Mouse (Mus musculus) ES-E14 (cell line): ENCODE results near the gene Invs.

Source experiments
- CHD2 ChIP-seq: IDR thresholded peaks from 2 replicates; pipeline ENCODE4 v1.6.1; 2014; ENCODE audit warnings: mild to moderate bottlenecking, low read depth, low read length, inconsistent platforms
- HCFC1 ChIP-seq: IDR thresholded peaks from 2 replicates; pipeline ENCODE4 v1.6.1; 2012; ENCODE audit warnings: low read length, inconsistent platforms, borderline replicate concordance; ENCODE audit not compliant: insufficient read depth
- MAFK ChIP-seq: IDR thresholded peaks from 2 replicates; pipeline ENCODE4 v1.6.1; 2014; ENCODE audit warnings: mild to moderate bottlenecking, low read depth, low read length, inconsistent platforms; ENCODE audit not compliant: insufficient read depth
- ZC3H11A ChIP-seq: IDR thresholded peaks from 2 replicates; pipeline ENCODE4 v1.6.1; 2012; ENCODE audit warnings: low read depth, mild to moderate bottlenecking, inconsistent platforms, low read length, borderline replicate concordance
- ZNF384 ChIP-seq: IDR thresholded peaks from 2 replicates; pipeline ENCODE4 v1.6.1; 2012; ENCODE audit warnings: low read depth, low read length, inconsistent platforms

GRCm38 (mm10) chr4:48407350-48408039 is 127.9 kb downstream of the Invs start:
- TF ChIP-seq HCFC1, result no peak
- TF ChIP-seq ZC3H11A, result peak; percentile 95
- no peak for TF ChIP-seq MAFK
- TF ChIP-seq ZNF384, result no peak
- TF ChIP-seq CHD2, result no peak
